Mouse (Mus musculus) hindbrain, embryonic 14.5 days (tissue): Measurements from ENCODE around the gene Slc25a42. TPM values are rescaled to one million over a fixed set of nuclear protein-coding genes. Genes with fewer than 3 reads are reported as not detected.

ENCODE experiments used
- ATAC-seq: fragments of 200-750 bp; cut with Nextera tagmentation; 2 replicates; pipeline ENCODE4 v1.8.0; 2017; ENCODE audit warnings: moderate number of reproducible peaks, mild to moderate bottlenecking, moderate TSS enrichment, moderate library complexity; ENCODE audit not compliant: low FRiP score
- DNase-seq: peaks from one replicate; pipeline ENCODE4 v3.0.0-alpha.2; 2015; ENCODE audit warnings: low spot score
- H3K27ac ChIP-seq: fragments of 300-500 bp; sonication (generic); 2 replicates; pipeline ENCODE4 v1.5.1; 2014; ENCODE audit warnings: mild to moderate bottlenecking, moderate library complexity
- H3K27me3 ChIP-seq: fragments of 300-500 bp; sonication (generic); 2 replicates; pipeline ENCODE4 v1.6.1; 2014; ENCODE audit warnings: mild to moderate bottlenecking, low read length, mixed read lengths; ENCODE audit not compliant: control insufficient read depth, insufficient read depth
- H3K36me3 ChIP-seq: fragments of 300-500 bp; sonication (generic); replicated peaks from 2 replicates; pipeline ENCODE4 v1.6.1; 2014; ENCODE audit not compliant: control insufficient read depth, insufficient read depth
- H3K4me1 ChIP-seq: fragments of 300-500 bp; sonication (generic); replicated peaks from 2 replicates; pipeline ENCODE4 v1.6.1; 2014; ENCODE audit warnings: antibody characterized with exemption, low read length, mixed read lengths; ENCODE audit not compliant: control insufficient read depth, insufficient read depth
- H3K4me2 ChIP-seq: fragments of 300-500 bp; sonication (generic); replicated peaks from 2 replicates; pipeline ENCODE4 v1.6.1; 2014; ENCODE audit warnings: mild to moderate bottlenecking, moderate library complexity
- H3K4me3 ChIP-seq: fragments of 300-500 bp; sonication (generic); replicated peaks from 2 replicates; pipeline ENCODE4 v1.5.1; 2014; ENCODE audit warnings: mild to moderate bottlenecking, low read length
- H3K9ac ChIP-seq: fragments of 300-500 bp; sonication (generic); 2 replicates; pipeline ENCODE4 v1.6.1; 2014
- H3K9me3 ChIP-seq: fragments of 300-500 bp; sonication (generic); 2 replicates; pipeline ENCODE4 v1.6.1; 2016; ENCODE audit warnings: low read length; ENCODE audit not compliant: control insufficient read depth
- WGBS: fragments of 180-500 bp; shearing (Covaris S2); extraction: QIAGEN DNeasy Blood & Tissue Kit; methylation state at CpG from one replicate; pipeline ENCODE4 v1.1.7; 2014; 5-methylcytosine and 5-hydroxymethylcytosine counted together
- polyA plus RNA-seq: library from polyadenylated mRNA; unstranded; fragments of >200 nt; fragmentation: Nextera tagmentation; extraction: Ambion mirVana; gene quantifications from 2 replicates; pipeline ENCODE4 v1.2.1, GENCODE M21; 2014

Gene Slc25a42
- polyA plus RNA-seq, 1 experiment from 2014 or later: 6.9 TPM

- no peaks in the 10 kb centered on the region for H3K9me3 ChIP-seq
- WGBS: 93% methylated on average over 4 of the region's 4 CpGs
- no peak overlapping the region for H3K27ac ChIP-seq
- no peak overlapping the region for H3K4me2 ChIP-seq
- peaks cover 21% of the 10 kb centered on the region for H3K36me3 ChIP-seq
- no peaks in the 10 kb centered on the region for H3K27me3 ChIP-seq
- no peak for ATAC-seq
- H3K4me3 ChIP-seq: no peak overlapping the region
- DNase-seq: no peak
- no peak overlapping the region for H3K9ac ChIP-seq
- no peaks in the 10 kb centered on the region for H3K4me1 ChIP-seq
These were observed 28.9 kb downstream of the Slc25a42 start for GRCm38 (mm10) chr8:70183194-70183593.

GRCm38 (mm10) chr8:70181903-70182252 lies 30.2 kb downstream of the Slc25a42 start:
- WGBS: 67% methylated on average over 2 of the region's 2 CpGs
- DNase-seq (no peak), ATAC-seq (no peak)
- no peak overlapping the region for H3K4me2 ChIP-seq
- H3K27ac ChIP-seq: no peak overlapping the region
- H3K9me3 ChIP-seq: no peaks in the 10 kb centered on the region
- peaks cover 29% of the 10 kb centered on the region for H3K36me3 ChIP-seq
- H3K4me1 ChIP-seq: no peaks in the 10 kb centered on the region
- H3K4me3 ChIP-seq: no peak overlapping the region
- H3K9ac ChIP-seq: no peak overlapping the region
- H3K27me3 ChIP-seq: no peaks in the 10 kb centered on the region

DNA sequence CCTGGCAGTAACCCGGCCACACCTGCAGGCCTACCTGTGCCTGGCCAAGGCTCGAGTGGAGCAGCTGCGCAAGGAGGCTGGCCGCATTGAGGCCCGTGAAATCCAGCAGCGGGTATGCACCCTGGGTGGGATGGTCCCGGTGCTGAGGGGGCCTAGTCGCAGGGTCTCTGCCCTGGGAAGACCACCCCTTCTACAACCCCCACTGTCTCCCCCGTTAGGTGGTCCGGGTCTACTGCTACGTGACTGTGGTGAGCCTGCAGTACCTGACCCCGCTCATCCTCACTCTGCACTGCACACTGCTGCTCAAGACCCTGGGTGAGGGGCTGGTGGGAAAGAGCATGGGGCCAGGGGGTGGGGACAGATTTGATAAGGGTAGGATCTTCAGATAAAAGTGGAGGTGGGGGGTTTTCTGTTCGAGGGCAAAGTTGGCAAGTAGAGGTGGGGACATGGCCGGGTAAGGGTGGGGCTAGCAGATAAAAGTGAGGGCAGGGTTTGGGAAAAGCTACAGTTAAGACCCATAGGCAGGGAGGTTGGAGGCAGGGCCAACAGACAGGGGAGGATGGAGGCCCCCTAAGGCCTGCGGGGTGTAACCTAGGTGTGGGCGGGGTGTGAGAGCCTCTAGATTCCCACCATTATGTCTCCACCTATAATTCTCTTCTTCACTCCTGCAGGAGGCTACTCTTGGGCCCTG lies 30.7 kb downstream of the Slc25a42 start:
- Histone ChIP-seq H3K4me2 (no peak overlapping the region), H3K9ac (no peak overlapping the region), H3K27ac (no peak overlapping the region), H3K4me1 (no peaks in the 10 kb centered on the region), H3K36me3 (peaks cover 29% of the 10 kb centered on the region), H3K9me3 (no peaks in the 10 kb centered on the region), H3K4me3 (no peak overlapping the region), H3K27me3 (no peaks in the 10 kb centered on the region)
- DNase-seq (no peak), ATAC-seq (no peak)
- WGBS: 89% methylated on average over 16 of the region's 16 CpGs

- Histone ChIP-seq H3K27me3 (no peaks in the 10 kb centered on the region), H3K27ac (no peak overlapping the region), H3K4me2 (no peak overlapping the region), H3K9ac (no peak overlapping the region), H3K4me3 (no peak overlapping the region), H3K9me3 (no peaks in the 10 kb centered on the region), H3K4me1 (no peaks in the 10 kb centered on the region), H3K36me3 (peaks cover 29% of the 10 kb centered on the region)
- no peak for DNase-seq
- over 99% methylated on average over 4 of the region's 4 CpGs for WGBS
- no peak for ATAC-seq
These were observed 33.0 kb downstream of the Slc25a42 start for GRCm38 (mm10) chr8:70179082-70179481.

GRCm38 (mm10) chr8:70178231-70178630 lies 33.9 kb downstream of the Slc25a42 start:
- 90% methylated on average over 2 of the region's 2 CpGs for WGBS
- ATAC-seq: no peak
- H3K36me3 ChIP-seq: peaks cover 29% of the 10 kb centered on the region

GRCm38 (mm10) chr8:70174079-70174478 lies 38.0 kb downstream of the Slc25a42 start:
- Histone ChIP-seq H3K27me3 (no peaks in the 10 kb centered on the region), H3K9ac (no peak overlapping the region), H3K9me3 (no peaks in the 10 kb centered on the region), H3K4me1 (peaks cover 14% of the 10 kb centered on the region), H3K4me3 (no peak overlapping the region), H3K27ac (no peak overlapping the region), H3K4me2 (no peak overlapping the region), H3K36me3 (peaks cover 8% of the 10 kb centered on the region; the same call in 1 of the 2 replicates)
- ATAC-seq: no peak
- DNase-seq: no peak
- WGBS: 94% methylated on average over 7 of the region's 7 CpGs

More at GRCm38 (mm10) chr8:70178231-70178630, 33.9 kb downstream of the Slc25a42 start:
- Histone ChIP-seq H3K4me3 (no peak overlapping the region), H3K4me2 (no peak overlapping the region), H3K27ac (no peak overlapping the region), H3K9ac (no peak overlapping the region), H3K27me3 (no peaks in the 10 kb centered on the region), H3K9me3 (no peaks in the 10 kb centered on the region), H3K4me1 (peaks cover 2% of the 10 kb centered on the region; the same call in 1 of the 2 replicates)
- DNase-seq: no peak

DNA sequence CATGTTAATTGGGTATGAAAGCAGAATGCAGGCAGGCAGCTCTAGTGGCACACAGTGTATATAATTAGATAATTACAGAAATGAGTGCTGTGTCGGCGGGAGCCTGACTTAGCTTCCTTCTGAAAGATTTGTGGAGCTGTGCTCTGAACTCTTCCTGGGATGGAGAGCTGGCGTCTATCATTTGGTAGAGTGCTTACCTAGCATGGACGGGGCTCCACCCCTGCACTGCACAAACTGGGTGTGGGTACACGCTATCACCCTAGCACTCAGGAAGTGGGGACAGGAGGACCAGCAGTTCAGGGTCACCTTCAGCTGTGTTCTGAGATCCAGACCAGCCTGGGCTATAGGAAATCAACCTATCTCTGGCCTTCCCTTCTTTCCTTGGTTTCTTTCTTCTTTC lies 38.8 kb downstream of the Slc25a42 start:
- no peak overlapping the region for H3K9ac ChIP-seq
- no peak overlapping the region for H3K27ac ChIP-seq
- ATAC-seq (no peak), DNase-seq (no peak)
- 87% methylated on average over 5 of the region's 5 CpGs for WGBS
- no peaks in the 10 kb centered on the region for H3K27me3 ChIP-seq
- H3K4me1 ChIP-seq: peaks cover 14% of the 10 kb centered on the region
- peak overlapping the region; percentile 65 for H3K4me2 ChIP-seq
- peaks cover 8% of the 10 kb centered on the region; the same call in 1 of the 2 replicates for H3K36me3 ChIP-seq
- no peak overlapping the region for H3K4me3 ChIP-seq
- H3K9me3 ChIP-seq: no peaks in the 10 kb centered on the region

DNA sequence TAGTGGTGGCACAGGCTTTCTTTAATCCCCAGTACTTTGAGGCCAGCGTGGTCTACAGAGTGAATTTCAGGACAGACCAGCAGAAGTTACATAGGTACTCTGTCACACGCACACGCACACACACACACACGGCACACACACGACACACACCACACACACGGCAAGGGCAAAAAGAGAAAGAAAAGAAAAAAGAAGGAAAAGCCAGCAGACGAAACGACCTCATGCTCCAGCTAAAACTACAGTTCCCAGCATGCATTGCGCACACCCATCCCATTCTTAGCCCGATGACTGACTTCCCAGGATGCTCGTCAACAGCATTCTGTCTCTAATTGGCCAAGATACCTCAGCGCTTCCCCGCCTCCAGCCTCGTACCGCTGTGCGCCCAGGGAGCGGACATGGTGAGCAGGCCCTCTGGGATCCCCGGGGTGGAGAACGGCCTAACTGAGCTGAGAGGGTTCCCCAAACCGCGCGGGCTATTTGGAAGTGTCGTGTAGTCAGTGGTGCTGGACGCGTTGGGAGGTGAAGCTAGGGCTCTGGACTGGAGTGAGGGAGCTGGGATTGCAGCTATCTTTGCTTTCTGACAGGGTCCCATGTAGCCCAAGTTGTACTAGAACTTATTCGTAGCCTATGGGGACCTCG lies 39.9 kb downstream of the Slc25a42 start, which contains the start of gene Tmem161a:
TSS of gene Tmem161a (plus strand) at position 314 of the 639 bp plus-strand sequence.
- Histone ChIP-seq H3K27ac (peak within 1 kb of the TSS; percentile 38; the same call in 1 of the 2 replicates), H3K4me3 (peak within 1 kb of the TSS; percentile 55), H3K4me2 (peak within 1 kb of the TSS; percentile 65), H3K36me3 (peaks cover 3% of the 10 kb centered on the region; the same call in 1 of the 2 replicates), H3K9ac (peak within 1 kb of the TSS; percentile 78), H3K27me3 (no peaks in the 10 kb centered on the region), H3K4me1 (peaks cover 14% of the 10 kb centered on the region), H3K9me3 (no peaks in the 10 kb centered on the region)
- DNase-seq: peak; percentile 93
- WGBS: 2% methylated on average over 27 of the region's 27 CpGs
- peak; percentile 95 for ATAC-seq

DNA sequence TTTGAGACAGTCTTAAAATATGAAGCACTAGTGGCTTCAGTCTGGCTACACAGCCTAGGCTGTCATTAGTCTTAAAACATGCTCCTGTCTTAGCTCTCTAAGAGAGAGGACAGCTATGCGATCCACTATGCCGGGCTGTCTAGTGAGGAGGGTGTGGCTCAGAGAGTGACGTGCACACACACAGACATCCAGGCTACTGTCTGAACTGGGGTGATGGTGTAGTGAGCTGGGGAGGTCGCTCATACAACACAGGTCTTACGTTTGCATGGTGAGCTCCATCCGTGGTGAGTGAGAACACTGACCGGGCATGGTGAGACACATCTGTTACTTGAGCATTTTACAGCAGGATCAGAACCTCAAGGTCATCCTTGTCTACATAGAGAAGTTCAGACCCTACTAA lies 40.9 kb downstream of the Slc25a42 start:
- Histone ChIP-seq H3K9me3 (no peaks in the 10 kb centered on the region), H3K4me1 (peaks cover 21% of the 10 kb centered on the region), H3K27me3 (0 out of 2 replicates have a peak, but pooled peaks cover under 1% of the 10 kb centered on the region), H3K4me2 (0 out of 2 replicates have a peak overlapping the region, but pooled peaks have one; percentile 65), H3K9ac (no peak overlapping the region), H3K27ac (no peak overlapping the region), H3K36me3 (no peaks in the 10 kb centered on the region), H3K4me3 (no peak overlapping the region)
- ATAC-seq: no peak
- 90% methylated on average over 7 of the region's 7 CpGs for WGBS
- no peak for DNase-seq
